In genomic region chr10:69859848-69860479, GRCm38 (mm10) we compare ENCODE assay signal across 12 mouse cellular contexts.
A peak's percentile ranks its signal among the peaks of the same experiment; 100 is the strongest.
DNase-seq lines count a peak whose midpoint lies in the region; ATAC-seq and TF ChIP-seq lines count a peak whose summit lies in the region.
"Had no signal": no experiment of that assay in that cellular context is flagged by ENCODE, and none has a peak within 500 bp of the region (broad histone marks: within the 10 kb centered on the region; RNA-seq: fewer than 3 reads in every experiment).

No protein-coding gene starts in this region.

- H3K4me2 ChIP-seq in neural tube, embryonic 14.5 days (ENCODE audit: low read depth, low read length), result no peak overlapping the region
- H3K4me2 ChIP-seq: limb, embryonic 12.5 days had no signal

- peaks cover 12% of the 10 kb centered on the region for H3K4me1 ChIP-seq in neural tube, embryonic 14.5 days (ENCODE audit: control insufficient read depth, insufficient read depth, low read length)

- no peaks in the 10 kb centered on the region for H3K9me3 ChIP-seq in neural tube, embryonic 14.5 days (ENCODE audit: control insufficient read depth, low read length)
- H3K9me3 ChIP-seq: limb, embryonic 12.5 days had no signal

- no peak for TF ChIP-seq CTCF in layer of hippocampus, adult 2 months (conservative IDR thresholded peaks at IDR 0.05)

- H3K4me3 ChIP-seq in layer of hippocampus, adult 2 months, result no peak overlapping the region
- H3K4me3 ChIP-seq in neural tube, embryonic 14.5 days (ENCODE audit: low read depth, low read length), result no peak overlapping the region
- H3K4me3 ChIP-seq: limb, embryonic 12.5 days had no signal

- WGBS in neural tube, embryonic 14.5 days, result 81% methylated on average over 7 of the region's 7 CpGs

- no peaks in the 10 kb centered on the region for H3K27me3 ChIP-seq in neural tube, embryonic 14.5 days (ENCODE audit: control insufficient read depth, insufficient read depth, low read length)
- H3K27me3 ChIP-seq: CH12.LX; limb, embryonic 12.5 days had no signal

- ATAC-seq in neural tube, embryonic 14.5 days (ENCODE audit: low read depth), result no peak
- ATAC-seq: liver, postnatal 0 days had no signal

- DNase-seq in layer of hippocampus, adult 2 months (ENCODE audit: low spot score in 2 of 2), result no peak
- DNase-seq in layer of hippocampus, postnatal 25 days (ENCODE audit: extremely low spot score in 1 of 2, low spot score in 1 of 2), result no peak
- DNase-seq in ZHBTc4 (ENCODE audit: low read depth, low spot score), result peak; percentile 84
- peak; percentile 69 for DNase-seq in cerebellum, adult 9-10 months
- no peak for DNase-seq in lung, postnatal 36 days
- DNase-seq in thymus, postnatal 10 days (ENCODE audit: low spot score in 2 of 2), result no peak
- DNase-seq: heart, postnatal 36 days; kidney, adult 9 months; liver, postnatal 0 days had no signal

- H3K9ac ChIP-seq in neural tube, embryonic 14.5 days (replicated peaks; ENCODE audit: low read depth, low read length), result no peak overlapping the region
- H3K9ac ChIP-seq: limb, embryonic 12.5 days; liver, postnatal 0 days had no signal

- peak overlapping the region; percentile 84 for H3K27ac ChIP-seq in layer of hippocampus, adult 2 months
- 0 out of 2 replicates have a peak overlapping the region, but pooled peaks have one; percentile 10 for H3K27ac ChIP-seq in neural tube, embryonic 14.5 days (ENCODE audit: low read depth, low read length)
- H3K27ac ChIP-seq: limb, embryonic 12.5 days had no signal

- no peaks in the 10 kb centered on the region for H3K36me3 ChIP-seq in neural tube, embryonic 14.5 days (ENCODE audit: control insufficient read depth, insufficient read depth, low read length)
- H3K36me3 ChIP-seq: limb, embryonic 12.5 days had no signal

Comparison
In these comparisons a context has a peak if more than half of its experiments do, and no peak if none do; other contexts are left out.
1. DNase-seq: peak in ZHBTc4 (single experiment) and cerebellum, adult 9-10 months (single experiment); none in layer of hippocampus, adult 2 months (0 of 2), layer of hippocampus, postnatal 25 days (0 of 2), lung, postnatal 36 days (single experiment) and thymus, postnatal 10 days (0 of 2).